Mouse (Mus musculus) midbrain, embryonic 10.5 days (tissue): ENCODE measurements around the gene Bpi. TPM values are rescaled to one million over a fixed set of nuclear protein-coding genes. Genes with fewer than 3 reads are reported as not detected.

Source experiments
- DNase-seq: peaks from one replicate; pipeline ENCODE4 v3.0.0-alpha.2; 2017; ENCODE audit warnings: low spot score
- H3K27ac ChIP-seq: fragments of 300-500 bp; sonication (generic); replicated peaks from 2 replicates; pipeline ENCODE4 v1.5.1; 2016; ENCODE audit warnings: mild to moderate bottlenecking
- H3K27me3 ChIP-seq: fragments of 300-500 bp; sonication (generic); 2 replicates; pipeline ENCODE4 v1.6.1; 2016; ENCODE audit warnings: low read depth, mild to moderate bottlenecking; ENCODE audit not compliant: poor library complexity, severe bottlenecking
- H3K36me3 ChIP-seq: fragments of 300-500 bp; sonication (generic); 2 replicates; pipeline ENCODE4 v1.6.1; 2016; ENCODE audit warnings: mild to moderate bottlenecking, moderate library complexity
- H3K4me1 ChIP-seq: fragments of 300-500 bp; sonication (generic); 2 replicates; pipeline ENCODE4 v1.6.1; 2016
- H3K4me3 ChIP-seq: fragments of 300-500 bp; sonication (generic); 2 replicates; pipeline ENCODE4 v1.5.1; 2016; ENCODE audit warnings: mild to moderate bottlenecking, moderate library complexity
- H3K9me3 ChIP-seq: fragments of 300-500 bp; sonication (generic); replicated peaks from 2 replicates; pipeline ENCODE4 v1.6.1; 2016; ENCODE audit warnings: mild to moderate bottlenecking
- WGBS: fragments of 180-500 bp; shearing (Covaris S2); methylation state at CpG from one replicate; pipeline ENCODE4 v1.1.7; 2016; 5-methylcytosine and 5-hydroxymethylcytosine counted together
- polyA plus RNA-seq: library from polyadenylated mRNA; unstranded; fragments of >200 nt; fragmentation: Nextera tagmentation; extraction: Ambion mirVana; gene quantifications from 2 replicates; pipeline ENCODE4 v1.2.1, GENCODE M21; 2016

Gene Bpi
- polyA plus RNA-seq, 1 experiment from 2014 or later = not detected

DNA sequence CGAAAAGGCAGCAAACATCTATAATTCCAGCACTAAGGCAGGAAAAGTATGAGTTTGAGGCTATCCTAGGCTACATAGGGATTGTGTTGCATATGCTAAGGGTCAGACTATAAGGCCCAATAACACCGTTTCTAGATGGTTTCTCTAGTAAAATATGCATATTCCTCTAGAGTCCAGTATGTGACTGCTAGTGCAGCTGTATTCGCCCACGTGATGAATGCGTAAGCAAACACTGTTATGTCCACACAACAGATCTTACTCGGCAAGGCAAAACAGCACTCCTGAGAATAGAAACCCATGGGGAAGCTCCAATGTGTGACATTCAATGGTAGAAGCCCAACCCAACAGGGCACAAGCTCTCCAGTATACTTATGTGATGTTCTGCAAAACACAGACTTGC is 10.0 kb upstream of the Bpi start:
- Histone ChIP-seq H3K4me1 (peaks cover 10% of the 10 kb centered on the region; the same call in 1 of the 2 replicates), H3K4me3 (no peak overlapping the region), H3K9me3 (no peaks in the 10 kb centered on the region), H3K27ac (no peak overlapping the region), H3K27me3 (no peaks in the 10 kb centered on the region), H3K36me3 (no peaks in the 10 kb centered on the region)
- 86% methylated on average over 6 of the region's 6 CpGs for WGBS
- DNase-seq = no peak

GRCm38 (mm10) chr2:158248318-158248717 is 9.6 kb upstream of the Bpi start:
- H3K27ac ChIP-seq = no peak overlapping the region
- WGBS = 88% methylated on average over 7 of the region's 7 CpGs
- H3K27me3 ChIP-seq = no peaks in the 10 kb centered on the region
- H3K9me3 ChIP-seq = no peaks in the 10 kb centered on the region
- H3K4me1 ChIP-seq = peaks cover 10% of the 10 kb centered on the region; the same call in 1 of the 2 replicates
- DNase-seq = no peak
- H3K4me3 ChIP-seq = no peak overlapping the region
- H3K36me3 ChIP-seq = no peaks in the 10 kb centered on the region

GRCm38 (mm10) chr2:158250558-158250957 is 7.3 kb upstream of the Bpi start:
- Histone ChIP-seq H3K9me3 (no peaks in the 10 kb centered on the region), H3K4me3 (no peak overlapping the region), H3K27ac (no peak overlapping the region), H3K36me3 (no peaks in the 10 kb centered on the region), H3K4me1 (peaks cover 15% of the 10 kb centered on the region), H3K27me3 (no peaks in the 10 kb centered on the region)
- no peak for DNase-seq
- 82% methylated on average over 4 of the region's 4 CpGs for WGBS

DNA sequence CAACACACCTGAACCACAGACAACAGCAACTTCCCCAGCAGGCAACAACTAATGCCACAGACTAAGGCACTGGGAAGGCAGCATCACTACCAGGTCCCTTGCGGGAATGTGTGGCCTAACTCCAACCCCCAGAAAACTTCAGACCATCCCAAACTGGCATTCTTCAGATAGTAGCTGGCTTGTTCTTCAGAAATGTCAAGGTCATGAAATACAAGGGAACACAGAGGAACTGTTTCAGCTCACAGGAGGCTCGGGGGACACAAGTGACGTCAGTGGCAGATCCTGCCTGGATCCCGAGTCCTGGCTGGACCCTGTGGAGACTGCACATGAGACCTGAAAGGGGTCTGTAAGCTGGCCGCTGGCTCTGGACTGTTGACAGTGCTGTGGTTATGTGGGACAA is 4.1 kb upstream of the Bpi start:
- 82% methylated on average over 5 of the region's 5 CpGs for WGBS
- Histone ChIP-seq H3K27me3 (peaks cover 13% of the 10 kb centered on the region), H3K27ac (no peak overlapping the region), H3K4me1 (peaks cover 41% of the 10 kb centered on the region), H3K36me3 (no peaks in the 10 kb centered on the region), H3K4me3 (no peak overlapping the region), H3K9me3 (no peaks in the 10 kb centered on the region)
- no peak for DNase-seq

DNA sequence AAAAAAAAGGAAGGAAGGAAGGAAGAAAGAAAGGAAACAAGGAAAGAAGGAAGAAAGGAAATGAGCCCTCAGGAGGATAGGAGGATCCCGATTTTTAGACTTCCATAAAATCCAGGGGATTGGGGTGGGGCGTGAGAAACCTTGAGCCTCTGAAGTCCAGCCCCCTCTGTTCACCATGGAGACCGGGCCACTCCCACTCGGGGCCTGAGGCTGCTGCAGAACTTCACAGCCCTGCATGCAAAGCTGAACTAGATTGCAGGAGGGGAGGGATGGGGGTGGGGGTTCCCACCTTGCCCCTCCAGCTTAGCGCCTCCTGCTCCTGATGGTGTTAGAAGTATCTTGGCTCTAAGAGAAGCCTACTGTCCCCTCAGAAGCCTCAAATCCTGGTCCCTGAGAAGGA is 1.0 kb upstream of the Bpi start:
- peak; percentile 50 for DNase-seq
- H3K27me3 ChIP-seq = peaks cover 13% of the 10 kb centered on the region
- H3K4me1 ChIP-seq = peaks cover 40% of the 10 kb centered on the region
- H3K27ac ChIP-seq = peak overlapping the region; percentile 24; the same call in 1 of the 2 replicates
- 30% methylated on average over 5 of the region's 5 CpGs for WGBS
- H3K9me3 ChIP-seq = no peaks in the 10 kb centered on the region
- H3K4me3 ChIP-seq = no peak overlapping the region; the same call in 1 of the 2 replicates
- no peaks in the 10 kb centered on the region for H3K36me3 ChIP-seq

DNA sequence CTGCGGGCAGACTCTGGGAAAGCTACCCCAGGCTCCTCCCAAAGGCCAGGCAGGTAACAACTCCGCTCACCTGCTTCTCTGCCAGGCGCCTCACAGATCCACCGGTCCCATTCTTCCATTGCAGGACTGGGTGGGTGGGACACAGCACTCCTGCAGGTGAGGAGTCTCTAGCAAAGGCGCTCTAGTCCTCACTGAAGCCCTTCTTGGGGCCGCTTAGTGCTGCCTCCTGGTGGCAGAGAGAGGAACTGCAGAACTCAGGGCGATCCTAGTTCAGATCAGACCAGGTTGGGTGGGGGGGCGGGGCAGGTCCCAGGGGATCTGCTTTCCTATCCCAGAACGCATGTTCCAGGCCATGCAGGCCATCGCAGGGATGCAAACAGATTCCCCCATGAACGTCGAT is 887 bp downstream of the Bpi start:
- 11% methylated on average over 12 of the region's 12 CpGs for WGBS

DNA sequence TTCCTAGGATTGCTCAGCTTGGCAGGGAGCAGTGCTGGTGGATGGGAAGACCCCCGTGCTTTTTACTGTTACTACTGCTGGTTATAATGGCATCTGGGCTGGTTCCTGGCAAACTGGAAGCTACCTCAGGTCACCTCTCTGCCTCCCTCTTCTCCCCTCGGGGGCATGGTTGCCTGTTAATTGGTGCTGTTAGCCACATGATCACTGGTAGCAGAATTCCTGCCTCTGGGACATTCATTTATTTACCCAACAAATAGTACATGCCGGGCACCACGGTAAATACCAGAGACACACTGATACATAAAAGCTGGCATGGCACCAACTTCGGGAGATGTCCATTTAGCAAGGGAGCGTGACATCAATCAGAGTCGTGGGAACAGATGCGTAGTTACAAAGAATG is 1.6 kb downstream of the Bpi start:
- Histone ChIP-seq H3K27ac (no peak overlapping the region), H3K4me3 (no peak overlapping the region), H3K9me3 (no peaks in the 10 kb centered on the region), H3K36me3 (no peaks in the 10 kb centered on the region), H3K4me1 (peaks cover 36% of the 10 kb centered on the region), H3K27me3 (peaks cover 13% of the 10 kb centered on the region)
- DNase-seq = no peak
- WGBS = 80% methylated on average over 8 of the region's 8 CpGs

More for the DNA sequence above, 887 bp downstream of the Bpi start:
- H3K27me3 ChIP-seq = peaks cover 13% of the 10 kb centered on the region
- DNase-seq = peak; percentile 78
- no peaks in the 10 kb centered on the region for H3K9me3 ChIP-seq
- H3K4me1 ChIP-seq = peaks cover 36% of the 10 kb centered on the region
- H3K4me3 ChIP-seq = no peak overlapping the region
- H3K27ac ChIP-seq = no peak overlapping the region
- H3K36me3 ChIP-seq = no peaks in the 10 kb centered on the region

- 78% methylated on average over 3 of the region's 3 CpGs for WGBS
- Histone ChIP-seq H3K27me3 (no peaks in the 10 kb centered on the region; the same call in 1 of the 2 replicates), H3K4me1 (0 out of 2 replicates have a peak, but pooled peaks cover 3% of the 10 kb centered on the region), H3K9me3 (no peaks in the 10 kb centered on the region), H3K27ac (no peak overlapping the region), H3K4me3 (no peak overlapping the region), H3K36me3 (no peaks in the 10 kb centered on the region)
- no peak for DNase-seq
Observed at GRCm38 (mm10) chr2:158264877-158265276, 7.0 kb downstream of the Bpi start.

DNA sequence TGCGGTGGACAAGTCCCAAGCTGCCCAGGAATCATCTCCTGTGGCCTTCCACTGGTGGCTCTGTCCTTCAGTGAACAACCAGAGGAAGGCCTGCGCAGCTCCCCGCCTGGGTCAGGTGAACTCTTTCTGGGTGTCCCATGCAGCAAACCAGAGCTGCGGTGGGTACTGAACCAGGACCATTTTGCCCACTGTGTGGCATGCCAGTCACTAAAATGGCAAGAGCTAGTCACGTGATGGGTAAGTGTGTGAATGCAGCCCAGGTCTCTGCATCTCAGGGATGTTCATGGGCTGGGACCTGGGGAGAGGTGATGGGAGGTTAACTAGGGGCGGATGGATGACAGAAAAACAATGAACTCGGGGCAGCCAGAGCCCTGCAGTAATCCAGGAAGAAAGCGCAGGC is 12.1 kb downstream of the Bpi start:
- Histone ChIP-seq H3K9me3 (no peaks in the 10 kb centered on the region), H3K27me3 (no peaks in the 10 kb centered on the region), H3K27ac (no peak overlapping the region), H3K4me1 (peaks cover 20% of the 10 kb centered on the region), H3K36me3 (no peaks in the 10 kb centered on the region), H3K4me3 (no peak overlapping the region)
- WGBS = 80% methylated on average over 8 of the region's 8 CpGs
- DNase-seq = no peak

GRCm38 (mm10) chr2:158273646-158274045 is 15.8 kb downstream of the Bpi start:
- Histone ChIP-seq H3K27ac (peak overlapping the region; percentile 53; the same call in 1 of the 2 replicates), H3K9me3 (no peaks in the 10 kb centered on the region), H3K4me3 (no peak overlapping the region), H3K36me3 (no peaks in the 10 kb centered on the region), H3K4me1 (peaks cover 40% of the 10 kb centered on the region), H3K27me3 (no peaks in the 10 kb centered on the region)
- WGBS = 23% methylated on average over 2 of the region's 2 CpGs
- no peak for DNase-seq

GRCm38 (mm10) chr2:158275349-158275748 is 17.5 kb downstream of the Bpi start:
- DNase-seq = no peak
- Histone ChIP-seq H3K4me1 (peaks cover 40% of the 10 kb centered on the region), H3K4me3 (no peak overlapping the region), H3K9me3 (no peaks in the 10 kb centered on the region), H3K27me3 (no peaks in the 10 kb centered on the region), H3K36me3 (no peaks in the 10 kb centered on the region), H3K27ac (no peak overlapping the region)
- 95% methylated on average over 3 of the region's 3 CpGs for WGBS

- no peak overlapping the region for H3K4me3 ChIP-seq
- no peaks in the 10 kb centered on the region for H3K27me3 ChIP-seq
- H3K27ac ChIP-seq = no peak overlapping the region
- no peaks in the 10 kb centered on the region for H3K9me3 ChIP-seq
- H3K36me3 ChIP-seq = no peaks in the 10 kb centered on the region
- no peak for DNase-seq
- WGBS = 64% methylated on average over 4 of the region's 4 CpGs
- peaks cover 40% of the 10 kb centered on the region for H3K4me1 ChIP-seq
Observed at GRCm38 (mm10) chr2:158275811-158276210, 17.9 kb downstream of the Bpi start.

- WGBS = 80% methylated on average over 6 of the region's 6 CpGs
Observed at GRCm38 (mm10) chr2:158276451-158276850, 18.6 kb downstream of the Bpi start.

DNA sequence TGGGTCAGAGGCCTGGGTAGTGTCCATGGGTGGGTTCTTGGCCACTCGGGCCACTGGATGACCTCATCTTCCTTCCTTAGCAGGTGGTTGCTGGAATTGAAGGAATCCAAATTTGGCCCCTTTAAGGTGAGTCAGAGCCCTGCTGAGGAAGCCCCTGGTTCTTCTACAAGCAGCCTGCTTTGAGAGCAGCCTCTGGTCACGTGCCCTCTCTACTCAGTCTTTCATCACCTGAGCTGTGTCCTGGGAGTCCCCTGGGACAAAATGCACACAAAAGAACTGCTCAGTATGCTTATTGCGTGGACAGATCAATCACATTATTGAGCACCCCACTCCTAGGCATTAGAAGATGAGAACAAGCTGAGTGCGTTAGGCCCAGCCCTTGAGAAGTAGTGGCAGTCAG is 19.0 kb downstream of the Bpi start:
- WGBS = 88% methylated on average over 4 of the region's 4 CpGs
- H3K4me1 ChIP-seq = peaks cover 45% of the 10 kb centered on the region
- no peaks in the 10 kb centered on the region for H3K9me3 ChIP-seq
- DNase-seq = no peak
- H3K4me3 ChIP-seq = no peak overlapping the region
- H3K27me3 ChIP-seq = no peaks in the 10 kb centered on the region; the same call in 1 of the 2 replicates
- H3K27ac ChIP-seq = no peak overlapping the region
- H3K36me3 ChIP-seq = no peaks in the 10 kb centered on the region

More at GRCm38 (mm10) chr2:158276451-158276850, 18.6 kb downstream of the Bpi start:
- no peaks in the 10 kb centered on the region for H3K36me3 ChIP-seq
- no peaks in the 10 kb centered on the region for H3K27me3 ChIP-seq
- no peaks in the 10 kb centered on the region for H3K9me3 ChIP-seq
- no peak overlapping the region for H3K27ac ChIP-seq
- H3K4me3 ChIP-seq = no peak overlapping the region
- peaks cover 41% of the 10 kb centered on the region for H3K4me1 ChIP-seq
- DNase-seq = no peak
